Mouse (Mus musculus) adipose tissue, adult 10 weeks (tissue): ENCODE measurements around the gene Vmn2r66. TPM values are rescaled to one million over a fixed set of nuclear protein-coding genes. Genes with fewer than 3 reads are reported as not detected.

Source experiments
- polyA plus RNA-seq: library from polyadenylated mRNA; stranded (reverse); fragments of 350-450 nt; fragmentation: Illumina TruSeq; extraction: RNeasy Lipid Tissue Mini Kit (QIAGEN cat#74804); gene quantifications from one replicate; pipeline ENCODE4 v1.2.3, GENCODE M21; 2014; ENCODE audit warnings: low read depth, low replicate concordance

Gene Vmn2r66
- not detected for polyA plus RNA-seq

GRCm38 (mm10) chr7:85012168-85012567 lies at the start of gene Vmn2r66:
TSS of gene Vmn2r66 (minus strand) at chr7:85012268.

GRCm38 (mm10) chr7:84964015-84964414 lies 48.1 kb downstream of the Vmn2r66 start, which contains the start of gene Vmn2r65:
TSS of gene Vmn2r65 (minus strand) at chr7:84964115.

Other genes with a start within 250 kb of the Vmn2r66 start
- gene Olfr291, start 158.7 kb downstream of the Vmn2r66 start, polyA plus RNA-seq: not detected
- not detected for gene Vmn2r65, start 48.2 kb downstream of the Vmn2r66 start, polyA plus RNA-seq
- gene Vmn2r67, start 143.7 kb upstream of the Vmn2r66 start, polyA plus RNA-seq: not detected
- not detected for gene Vmn2r68, start 225.5 kb upstream of the Vmn2r66 start, polyA plus RNA-seq